Mouse (Mus musculus): ENCODE measurements around the gene D230025D16Rik. TPM values are rescaled to one million over a fixed set of nuclear protein-coding genes. Genes with fewer than 3 reads are reported as not detected.

D230025D16Rik gene
- polyA plus RNA-seq, 1 experiment from 2014 or later, result 35.7 TPM

- no peak overlapping the region for H3K4me2 ChIP-seq (ENCODE audit: low read depth, low read length)
- WGBS, result 93% methylated on average over 4 of the region's 4 CpGs
- H3K9ac ChIP-seq (replicated peaks; ENCODE audit: low read depth, low read length), result no peak overlapping the region
- peaks cover 30% of the 10 kb centered on the region; the same call in 1 of the 2 replicates for H3K36me3 ChIP-seq (ENCODE audit: control insufficient read depth, insufficient read depth, low read length)
- ATAC-seq (ENCODE audit: low read depth), result no peak
- no peak overlapping the region for H3K4me3 ChIP-seq (ENCODE audit: low read depth, low read length)
- no peaks in the 10 kb centered on the region for H3K9me3 ChIP-seq (ENCODE audit: control insufficient read depth, low read length)
- H3K4me1 ChIP-seq (ENCODE audit: control insufficient read depth, insufficient read depth, low read length), result peaks cover 9% of the 10 kb centered on the region; the same call in 1 of the 2 replicates
- no peak overlapping the region for H3K27ac ChIP-seq (ENCODE audit: low read depth, low read length)
- peaks cover 6% of the 10 kb centered on the region for H3K27me3 ChIP-seq (ENCODE audit: control insufficient read depth, insufficient read depth, low read length)
Observed at GRCm38 (mm10) chr8:105282239-105282638, 57.3 kb downstream of the D230025D16Rik start.

GRCm38 (mm10) chr8:105283074-105283473, 58.1 kb downstream of the D230025D16Rik start:
- Histone ChIP-seq H3K9ac (replicated peaks; ENCODE audit: low read depth, low read length) (no peak overlapping the region), H3K36me3 (ENCODE audit: control insufficient read depth, insufficient read depth, low read length) (peaks cover 30% of the 10 kb centered on the region; the same call in 1 of the 2 replicates), H3K27ac (ENCODE audit: low read depth, low read length) (no peak overlapping the region), H3K27me3 (ENCODE audit: control insufficient read depth, insufficient read depth, low read length) (peaks cover 2% of the 10 kb centered on the region; the same call in 1 of the 2 replicates), H3K4me1 (ENCODE audit: control insufficient read depth, insufficient read depth, low read length) (peaks cover 13% of the 10 kb centered on the region; the same call in 1 of the 2 replicates), H3K4me2 (ENCODE audit: low read depth, low read length) (no peak overlapping the region), H3K9me3 (ENCODE audit: control insufficient read depth, low read length) (no peaks in the 10 kb centered on the region), H3K4me3 (ENCODE audit: low read depth, low read length) (no peak overlapping the region)
- ATAC-seq (ENCODE audit: low read depth), result no peak; the same call in 1 of the 2 replicates
- 25% methylated on average over 23 of the region's 23 CpGs for WGBS

GRCm38 (mm10) chr8:105285514-105285913, 60.6 kb downstream of the D230025D16Rik start:
- H3K4me3 ChIP-seq (ENCODE audit: low read depth, low read length), result no peak overlapping the region
- no peak for ATAC-seq (ENCODE audit: low read depth)
- H3K4me2 ChIP-seq (ENCODE audit: low read depth, low read length), result no peak overlapping the region
- 40% methylated on average over 12 of the region's 12 CpGs for WGBS
- H3K9me3 ChIP-seq (ENCODE audit: control insufficient read depth, low read length), result no peaks in the 10 kb centered on the region
- H3K36me3 ChIP-seq (ENCODE audit: control insufficient read depth, insufficient read depth, low read length), result peaks cover 25% of the 10 kb centered on the region; the same call in 1 of the 2 replicates
- no peak overlapping the region for H3K9ac ChIP-seq (replicated peaks; ENCODE audit: low read depth, low read length)
- no peak overlapping the region for H3K27ac ChIP-seq (ENCODE audit: low read depth, low read length)
- peaks cover 19% of the 10 kb centered on the region for H3K4me1 ChIP-seq (ENCODE audit: control insufficient read depth, insufficient read depth, low read length)
- H3K27me3 ChIP-seq (ENCODE audit: control insufficient read depth, insufficient read depth, low read length), result no peaks in the 10 kb centered on the region

- 78% methylated on average over 4 of the region's 4 CpGs for WGBS
- H3K9ac ChIP-seq (replicated peaks; ENCODE audit: low read depth, low read length), result no peak overlapping the region
- no peak overlapping the region for H3K27ac ChIP-seq (ENCODE audit: low read depth, low read length)
- H3K4me3 ChIP-seq (ENCODE audit: low read depth, low read length), result no peak overlapping the region; the same call in 1 of the 2 replicates
- peak overlapping the region; percentile 78; the same call in 1 of the 2 replicates for H3K4me2 ChIP-seq (ENCODE audit: low read depth, low read length)
- no peaks in the 10 kb centered on the region for H3K9me3 ChIP-seq (ENCODE audit: control insufficient read depth, low read length)
- no peaks in the 10 kb centered on the region for H3K27me3 ChIP-seq (ENCODE audit: control insufficient read depth, insufficient read depth, low read length)
- ATAC-seq (ENCODE audit: low read depth), result no peak
- H3K36me3 ChIP-seq (ENCODE audit: control insufficient read depth, insufficient read depth, low read length), result peaks cover 18% of the 10 kb centered on the region; the same call in 1 of the 2 replicates
- H3K4me1 ChIP-seq (ENCODE audit: control insufficient read depth, insufficient read depth, low read length), result peaks cover 23% of the 10 kb centered on the region
Observed at GRCm38 (mm10) chr8:105286907-105287306, 62.0 kb downstream of the D230025D16Rik start.

- Histone ChIP-seq H3K9ac (replicated peaks; ENCODE audit: low read depth, low read length) (peak overlapping the region; percentile 2; the same call in 1 of the 2 replicates), H3K9me3 (ENCODE audit: control insufficient read depth, low read length) (no peaks in the 10 kb centered on the region), H3K27me3 (ENCODE audit: control insufficient read depth, insufficient read depth, low read length) (no peaks in the 10 kb centered on the region), H3K4me3 (ENCODE audit: low read depth, low read length) (peak overlapping the region; percentile 38), H3K36me3 (ENCODE audit: control insufficient read depth, insufficient read depth, low read length) (peaks cover 11% of the 10 kb centered on the region; the same call in 1 of the 2 replicates), H3K4me2 (ENCODE audit: low read depth, low read length) (peak overlapping the region; percentile 78), H3K4me1 (ENCODE audit: control insufficient read depth, insufficient read depth, low read length) (peaks cover 23% of the 10 kb centered on the region), H3K27ac (ENCODE audit: low read depth, low read length) (no peak overlapping the region)
- 89% methylated on average over 5 of the region's 5 CpGs for WGBS
- no peak for ATAC-seq (ENCODE audit: low read depth)
Observed at GRCm38 (mm10) chr8:105288231-105288630, 63.3 kb downstream of the D230025D16Rik start.

GRCm38 (mm10) chr8:105288958-105289732, 64.2 kb downstream of the D230025D16Rik start:
- Histone ChIP-seq H3K4me3 (ENCODE audit: low read depth, low read length) (peak overlapping the region; percentile 38), H3K9me3 (ENCODE audit: control insufficient read depth, low read length) (no peaks in the 10 kb centered on the region), H3K4me2 (ENCODE audit: low read depth, low read length) (peak overlapping the region; percentile 78), H3K27ac (ENCODE audit: low read depth, low read length) (peak overlapping the region; percentile 82), H3K27me3 (ENCODE audit: control insufficient read depth, insufficient read depth, low read length) (no peaks in the 10 kb centered on the region), H3K9ac (replicated peaks; ENCODE audit: low read depth, low read length) (peak overlapping the region; percentile 44), H3K36me3 (ENCODE audit: control insufficient read depth, insufficient read depth, low read length) (peaks cover 10% of the 10 kb centered on the region; the same call in 1 of the 2 replicates), H3K4me1 (ENCODE audit: control insufficient read depth, insufficient read depth, low read length) (peaks cover 23% of the 10 kb centered on the region)
- peak; percentile 93 for ATAC-seq (ENCODE audit: low read depth)
- under 1% methylated on average over 53 of the region's 53 CpGs for WGBS

GRCm38 (mm10) chr8:105289805-105290460, 65.0 kb downstream of the D230025D16Rik start, which contains the start of gene 4931428F04Rik:
Gene 4931428F04Rik, minus strand, starts transcription at chr8:105289864.
- Histone ChIP-seq H3K9me3 (ENCODE audit: control insufficient read depth, low read length) (no peaks in the 10 kb centered on the region), H3K36me3 (ENCODE audit: control insufficient read depth, insufficient read depth, low read length) (peaks cover 5% of the 10 kb centered on the region; the same call in 1 of the 2 replicates), H3K27ac (ENCODE audit: low read depth, low read length) (peak within 1 kb of the TSS; percentile 82), H3K4me3 (ENCODE audit: low read depth, low read length) (peak within 1 kb of the TSS; percentile 38), H3K9ac (replicated peaks; ENCODE audit: low read depth, low read length) (peak within 1 kb of the TSS; percentile 44), H3K4me1 (ENCODE audit: control insufficient read depth, insufficient read depth, low read length) (peaks cover 23% of the 10 kb centered on the region), H3K27me3 (ENCODE audit: control insufficient read depth, insufficient read depth, low read length) (no peaks in the 10 kb centered on the region), H3K4me2 (ENCODE audit: low read depth, low read length) (peak within 1 kb of the TSS; percentile 78)
- peak; percentile 23 for ATAC-seq (ENCODE audit: low read depth)
- 2% methylated on average over 42 of the region's 43 CpGs for WGBS

DNA sequence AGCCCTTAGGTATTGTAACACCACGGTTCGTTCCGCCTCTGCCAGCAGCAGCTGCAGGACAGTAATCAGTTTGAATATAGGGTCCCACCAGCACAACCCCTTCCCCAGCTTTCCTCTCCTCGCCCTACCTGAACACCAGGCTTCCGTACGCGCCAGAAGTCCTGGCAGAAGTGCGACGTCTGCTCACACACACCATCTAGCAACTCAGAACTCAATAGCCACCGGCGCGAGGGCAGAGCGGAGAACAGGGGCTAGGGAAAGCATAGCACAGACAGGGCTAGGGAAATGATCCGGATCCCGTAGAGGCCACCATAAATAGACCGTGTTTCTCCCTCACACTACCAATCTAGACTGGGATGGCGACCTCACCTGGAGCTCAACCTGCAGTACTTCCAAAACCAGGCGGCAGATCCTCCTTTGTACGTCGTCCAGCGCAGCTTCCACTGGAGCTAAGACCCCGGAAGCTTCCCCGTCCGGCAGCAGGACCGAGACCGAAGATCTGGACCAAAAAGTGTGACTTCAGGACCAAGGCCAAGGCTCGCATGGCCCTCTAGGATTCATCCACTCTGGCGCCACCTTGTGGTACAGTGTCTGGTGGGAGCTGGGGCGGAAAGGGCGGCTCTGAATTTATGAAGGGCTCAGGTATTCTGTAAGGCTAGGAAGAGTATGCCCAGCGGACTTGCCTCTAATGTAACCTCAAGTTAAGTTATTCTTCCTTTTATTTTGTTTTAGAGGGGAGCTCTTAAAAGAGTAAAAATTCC, 65.8 kb downstream of the D230025D16Rik start:
- peak overlapping the region; percentile 38; the same call in 1 of the 2 replicates for H3K4me3 ChIP-seq (ENCODE audit: low read depth, low read length)
- H3K9me3 ChIP-seq (ENCODE audit: control insufficient read depth, low read length), result no peaks in the 10 kb centered on the region
- no peak for ATAC-seq (ENCODE audit: low read depth)
- peak overlapping the region; percentile 78 for H3K4me2 ChIP-seq (ENCODE audit: low read depth, low read length)
- no peaks in the 10 kb centered on the region for H3K36me3 ChIP-seq (ENCODE audit: control insufficient read depth, insufficient read depth, low read length)
- no peaks in the 10 kb centered on the region for H3K27me3 ChIP-seq (ENCODE audit: control insufficient read depth, insufficient read depth, low read length)
- H3K4me1 ChIP-seq (ENCODE audit: control insufficient read depth, insufficient read depth, low read length), result peaks cover 23% of the 10 kb centered on the region
- no peak overlapping the region for H3K27ac ChIP-seq (ENCODE audit: low read depth, low read length)
- 7% methylated on average over 31 of the region's 31 CpGs for WGBS
- H3K9ac ChIP-seq (replicated peaks; ENCODE audit: low read depth, low read length), result no peak overlapping the region

All from neural tube, embryonic 14.5 days (tissue).